Mouse (Mus musculus): ENCODE data around the gene Itsn1. TPM values are rescaled to one million over a fixed set of nuclear protein-coding genes. Genes with fewer than 3 reads are reported as not detected.
A peak's percentile ranks its signal among the peaks of the same experiment; 100 is the strongest.

Itsn1 gene
- 46.8 and 54.4 TPM in 2 replicates for polyA plus RNA-seq (2012; rRNA removed)
- polyA plus RNA-seq (2014; fragmentation: Nextera tagmentation; extraction: Ambion mirVana) = 30.6 and 31.4 TPM in 2 replicates

- ATAC-seq (ENCODE audit: insufficient read depth) = peak; percentile 84
- whole genome bisulfite sequencing (ENCODE audit: insufficient replicate concordance) = under 1% methylated on average over 33 of the region's 33 CpGs
- H3K27ac ChIP-seq = peak within 1 kb of the TSS; percentile 72
These were observed at the start of gene Itsn1 for GRCm38 (mm10) chr16:91729066-91729482. Gene Itsn1, plus strand, starts transcription at chr16:91729281.

GRCm38 (mm10) chr16:91680656-91681055, 48.4 kb upstream of the Itsn1 start:
- Histone ChIP-seq H3K4me1 (replicated peaks; ENCODE audit: control insufficient read depth in 2 of 2, insufficient read depth in 2 of 2, low read length in 1 of 2) (peaks cover 1 to 2% of the 10 kb centered on the region in 2 experiments; a peak in 3 of 4 replicates), H3K9me3 (ENCODE audit: control insufficient read depth, low read length) (no peaks in the 10 kb centered on the region), H3K9ac (replicated peaks) (no peak overlapping the region), H3K4me2 (ENCODE audit: low read depth) (no peak overlapping the region), H3K36me3 (replicated peaks; ENCODE audit: control insufficient read depth, insufficient read depth, low read depth) (peaks cover 91% of the 10 kb centered on the region), H3K27me3 (ENCODE audit: control insufficient read depth, insufficient read depth, low read length) (no peaks in the 10 kb centered on the region), H3K27ac (no peak overlapping the region), H3K4me3 (ENCODE audit: insufficient read depth in 1 of 2, low read depth in 2 of 2, low read length in 2 of 2) (no peak overlapping the region)
- 60% methylated on average over 5 of the region's 5 CpGs for WGBS (ENCODE audit: insufficient replicate concordance)
- TF ChIP-seq EP300 (IDR thresholded peaks at IDR 0.05; ENCODE audit: low read depth) = no peak
- TF ChIP-seq CTCF (IDR thresholded peaks at IDR 0.05; ENCODE audit: low read depth) = no peak
- DNase-seq (ENCODE audit: low read depth in 3 of 3, low spot score in 3 of 3) (no peak), ATAC-seq (ENCODE audit: insufficient read depth) (no peak)

More at GRCm38 (mm10) chr16:91729066-91729482, at the start of gene Itsn1:
- peaks cover 38% of the 10 kb centered on the region for H3K27me3 ChIP-seq (ENCODE audit: control insufficient read depth, insufficient read depth, low read length)
- peak; percentile 95 to 97 (median 96) for DNase-seq (ENCODE audit: low read depth in 3 of 3, low spot score in 3 of 3)
- H3K4me3 ChIP-seq (ENCODE audit: insufficient read depth in 1 of 2, low read depth in 2 of 2, low read length in 2 of 2) = peak within 1 kb of the TSS; percentile 72 to 90
- no peaks in the 10 kb centered on the region for H3K36me3 ChIP-seq (replicated peaks; ENCODE audit: control insufficient read depth, insufficient read depth, low read depth)
- H3K4me1 ChIP-seq (replicated peaks; ENCODE audit: control insufficient read depth in 2 of 2, insufficient read depth in 2 of 2, low read length in 1 of 2) = peaks cover 9 to 11% of the 10 kb centered on the region in 2 experiments
- peak within 1 kb of the TSS; percentile 79 for H3K4me2 ChIP-seq (ENCODE audit: low read depth)
- H3K9me3 ChIP-seq (ENCODE audit: control insufficient read depth, low read length) = no peaks in the 10 kb centered on the region
- peak within 1 kb of the TSS; percentile 68 for H3K9ac ChIP-seq (replicated peaks)
- TF ChIP-seq EP300 (IDR thresholded peaks at IDR 0.05; ENCODE audit: low read depth) (no peak), CTCF (IDR thresholded peaks at IDR 0.05; ENCODE audit: low read depth) (no peak)

- Histone ChIP-seq H3K9me3 (ENCODE audit: control insufficient read depth, low read length) (no peaks in the 10 kb centered on the region), H3K4me1 (replicated peaks; ENCODE audit: control insufficient read depth in 2 of 2, insufficient read depth in 2 of 2, low read length in 1 of 2) (peaks cover 18 to 20% of the 10 kb centered on the region in 2 experiments), H3K9ac (replicated peaks) (peak overlapping the region; percentile 38; the same call in 1 of the 2 replicates), H3K27ac (no peak overlapping the region), H3K36me3 (replicated peaks; ENCODE audit: control insufficient read depth, insufficient read depth, low read depth) (peaks cover 53% of the 10 kb centered on the region), H3K4me3 (ENCODE audit: insufficient read depth in 1 of 2, low read depth in 2 of 2, low read length in 2 of 2) (no peak overlapping the region), H3K4me2 (ENCODE audit: low read depth) (peak overlapping the region; percentile 94), H3K27me3 (ENCODE audit: control insufficient read depth, insufficient read depth, low read length) (no peaks in the 10 kb centered on the region)
- peak in 1 of 3 experiments; percentile 40 for DNase-seq (ENCODE audit: low read depth in 3 of 3, low spot score in 3 of 3)
- ATAC-seq (ENCODE audit: insufficient read depth) = no peak
- 47% methylated on average over 5 of the region's 5 CpGs for WGBS (ENCODE audit: insufficient replicate concordance)
- TF ChIP-seq CTCF (IDR thresholded peaks at IDR 0.05; ENCODE audit: low read depth) (no peak), EP300 (IDR thresholded peaks at IDR 0.05; ENCODE audit: low read depth) (no peak)
These were observed 43.6 kb upstream of the Itsn1 start for GRCm38 (mm10) chr16:91685526-91685925.

DNA sequence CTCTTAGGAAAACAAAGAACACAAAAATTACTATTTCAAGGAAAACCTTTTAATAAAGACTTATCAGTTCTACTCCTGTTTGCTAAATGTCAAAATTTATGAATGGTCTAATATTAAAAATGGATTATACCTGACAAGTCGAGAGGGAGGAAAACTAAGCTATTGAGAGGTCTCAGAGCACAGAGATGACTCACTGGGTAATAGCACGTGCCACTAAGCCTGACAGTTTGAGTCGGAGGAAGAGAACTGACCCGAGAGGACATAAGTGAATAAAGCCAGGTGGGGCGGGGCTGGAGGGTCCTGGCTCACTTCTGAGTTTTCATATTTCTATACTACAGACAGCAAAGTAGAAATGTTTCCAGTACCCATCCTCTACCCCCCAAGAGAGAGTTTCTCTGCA, 42.7 kb upstream of the Itsn1 start:
- H3K4me3 ChIP-seq (ENCODE audit: insufficient read depth in 1 of 2, low read depth in 2 of 2, low read length in 2 of 2) = no peak overlapping the region; a peak in 1 of 4 replicates
- H3K9me3 ChIP-seq (ENCODE audit: control insufficient read depth, low read length) = no peaks in the 10 kb centered on the region
- peak overlapping the region; percentile 94 for H3K4me2 ChIP-seq (ENCODE audit: low read depth)
- H3K27me3 ChIP-seq (ENCODE audit: control insufficient read depth, insufficient read depth, low read length) = no peaks in the 10 kb centered on the region
- peaks cover 18 to 20% of the 10 kb centered on the region in 2 experiments for H3K4me1 ChIP-seq (replicated peaks; ENCODE audit: control insufficient read depth in 2 of 2, insufficient read depth in 2 of 2, low read length in 1 of 2)
- no peak overlapping the region for H3K27ac ChIP-seq
- 74% methylated on average over 5 of the region's 5 CpGs for WGBS (ENCODE audit: insufficient replicate concordance)
- ATAC-seq (ENCODE audit: insufficient read depth) (no peak), DNase-seq (ENCODE audit: low read depth in 3 of 3, low spot score in 3 of 3) (no peak)
- no peak for TF ChIP-seq CTCF (IDR thresholded peaks at IDR 0.05; ENCODE audit: low read depth)
- no peak for TF ChIP-seq EP300 (IDR thresholded peaks at IDR 0.05; ENCODE audit: low read depth)
- peaks cover 45% of the 10 kb centered on the region for H3K36me3 ChIP-seq (replicated peaks; ENCODE audit: control insufficient read depth, insufficient read depth, low read depth)
- no peak overlapping the region for H3K9ac ChIP-seq (replicated peaks)

GRCm38 (mm10) chr16:91688023-91688618, 41.0 kb upstream of the Itsn1 start:
- Histone ChIP-seq H3K36me3 (replicated peaks; ENCODE audit: control insufficient read depth, insufficient read depth, low read depth) (peaks cover 30% of the 10 kb centered on the region), H3K9me3 (ENCODE audit: control insufficient read depth, low read length) (no peaks in the 10 kb centered on the region), H3K4me3 (ENCODE audit: insufficient read depth in 1 of 2, low read depth in 2 of 2, low read length in 2 of 2) (peak overlapping the region; percentile 94 to 97), H3K4me2 (ENCODE audit: low read depth) (peak overlapping the region; percentile 94), H3K4me1 (replicated peaks; ENCODE audit: control insufficient read depth in 2 of 2, insufficient read depth in 2 of 2, low read length in 1 of 2) (peaks cover 18 to 20% of the 10 kb centered on the region in 2 experiments), H3K27me3 (ENCODE audit: control insufficient read depth, insufficient read depth, low read length) (no peaks in the 10 kb centered on the region), H3K9ac (replicated peaks) (peak overlapping the region; percentile 99), H3K27ac (peak overlapping the region; percentile 70)
- peak; percentile 49 for ATAC-seq (ENCODE audit: insufficient read depth)
- no peak for DNase-seq (ENCODE audit: low read depth in 3 of 3, low spot score in 3 of 3)
- 1% methylated on average over 47 of the region's 51 CpGs for WGBS (ENCODE audit: insufficient replicate concordance)
- no peak for TF ChIP-seq EP300 (IDR thresholded peaks at IDR 0.05; ENCODE audit: low read depth)
- no peak for TF ChIP-seq CTCF (IDR thresholded peaks at IDR 0.05; ENCODE audit: low read depth)

Data from liver, embryonic 14.5 days (tissue).